Mouse (Mus musculus): Measurements from ENCODE around the gene Cd151.

The Cd151 gene

DNA sequence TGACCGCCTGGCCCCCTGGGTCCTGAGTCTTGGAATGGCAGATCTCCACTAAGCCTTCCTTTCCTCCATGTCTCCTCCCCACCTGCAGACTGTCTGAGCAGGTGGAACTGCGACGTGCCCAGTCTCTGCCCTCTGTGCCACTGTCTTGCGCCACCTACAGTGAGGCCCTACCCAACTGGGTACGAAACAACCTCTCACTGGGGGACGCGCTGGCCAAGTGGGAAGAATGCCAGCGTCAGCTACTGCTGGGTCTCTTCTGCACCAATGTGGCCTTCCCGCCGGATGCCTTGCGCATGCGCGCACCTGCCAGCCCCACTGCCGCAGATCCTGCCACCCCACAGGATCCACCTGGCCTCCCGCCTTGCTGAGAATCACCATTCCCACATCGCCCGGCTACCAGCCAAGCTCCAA, 7.9 kb upstream of the Cd151 start:
- no peak for DNase-seq

DNA sequence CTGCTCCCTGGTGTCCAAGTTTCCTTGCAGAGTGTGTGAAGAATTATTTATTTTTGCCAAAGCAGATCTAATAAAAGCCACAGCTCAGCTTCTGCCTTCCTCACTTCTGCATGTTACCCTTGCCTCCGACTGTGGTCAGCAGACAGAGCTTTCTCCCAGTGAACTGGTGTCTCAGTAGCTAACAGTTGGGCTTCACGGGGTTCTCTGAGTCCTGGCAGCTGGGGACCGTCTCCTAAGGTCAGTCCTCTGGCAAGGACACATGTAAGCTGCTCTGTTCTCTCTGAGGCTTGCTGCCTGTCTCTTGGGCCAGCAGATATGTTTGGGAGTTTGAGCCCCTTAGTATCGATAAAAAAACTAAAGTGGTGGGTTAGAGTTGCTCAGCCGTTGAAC, 7.2 kb upstream of the Cd151 start:
- no peak for DNase-seq

GRCm38 (mm10) chr7:141460391-141461113, 6.6 kb upstream of the Cd151 start, which contains the start of gene Cracr2b:
Cracr2b (plus strand) TSS chr7:141461094.
- DNase-seq = no peak

- DNase-seq = no peak
Observed at GRCm38 (mm10) chr7:141461521-141462332, 5.5 kb upstream of the Cd151 start.

GRCm38 (mm10) chr7:141462333-141462821, 4.8 kb upstream of the Cd151 start:
- peak; percentile 82 for DNase-seq

- DNase-seq = peak; percentile 77
Observed at GRCm38 (mm10) chr7:141463824-141464602, 3.2 kb upstream of the Cd151 start.

GRCm38 (mm10) chr7:141464603-141465201, 2.5 kb upstream of the Cd151 start:
- peak; percentile 63 for DNase-seq

- no peak for DNase-seq
Observed at GRCm38 (mm10) chr7:141465388-141466044, 1.7 kb upstream of the Cd151 start.

DNA sequence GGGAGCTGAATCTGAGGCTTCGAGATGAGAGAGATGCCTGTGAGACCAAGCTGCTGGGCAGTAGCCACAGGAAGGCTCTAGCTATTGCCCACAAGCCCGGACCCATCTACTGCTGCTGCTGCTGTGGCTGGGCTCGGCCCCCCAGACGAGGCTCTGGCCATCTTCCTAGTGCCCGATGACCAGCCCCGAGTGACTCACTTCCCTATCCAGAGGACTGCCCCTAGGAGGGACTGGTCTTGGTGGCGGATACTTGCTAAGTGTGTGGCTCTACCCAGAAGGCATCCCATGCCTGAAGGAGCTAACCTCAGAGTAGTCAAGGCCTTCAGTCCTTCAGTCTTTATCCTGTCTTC, 1.2 kb upstream of the Cd151 start:
- no peak for DNase-seq

GRCm38 (mm10) chr7:141466607-141467148, 514 bp upstream of the Cd151 start:
- no peak for DNase-seq

GRCm38 (mm10) chr7:141468164-141468521, 951 bp downstream of the Cd151 start:
- DNase-seq = no peak

DNA sequence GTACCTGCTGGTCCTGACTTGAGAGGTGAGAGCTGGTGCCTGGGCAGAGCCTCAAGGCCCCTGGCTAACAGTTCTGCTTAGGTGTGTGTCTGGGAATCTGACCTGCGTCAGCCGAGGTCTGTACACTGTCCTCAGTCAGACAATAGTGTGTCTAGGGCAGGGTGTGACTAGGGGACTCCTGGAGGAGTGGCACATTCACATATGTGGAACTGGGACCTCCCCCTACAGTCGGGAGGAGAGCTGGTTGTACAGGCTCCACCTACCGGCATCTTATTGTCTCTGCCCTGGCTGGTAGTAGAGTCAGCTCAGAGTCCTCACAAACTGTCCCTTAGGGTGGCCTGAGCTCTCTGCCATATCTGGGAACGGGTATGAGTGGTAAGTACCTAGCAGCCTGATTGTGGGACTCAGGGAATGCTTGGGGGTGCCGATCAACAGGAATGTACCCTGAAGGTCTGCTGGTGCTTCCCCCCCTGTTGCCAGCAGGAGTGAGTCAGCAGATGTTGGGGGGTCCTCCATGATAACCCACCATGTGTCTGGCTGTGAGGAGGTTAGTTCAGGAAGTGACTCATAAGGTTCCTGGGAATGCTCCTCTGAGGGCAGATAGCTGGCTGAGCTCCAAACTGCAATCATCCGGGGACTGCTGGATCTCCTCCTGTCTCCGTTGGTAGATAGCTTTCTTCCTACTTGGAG, 1.5 kb downstream of the Cd151 start:
- peak; percentile 77 for DNase-seq

DNA sequence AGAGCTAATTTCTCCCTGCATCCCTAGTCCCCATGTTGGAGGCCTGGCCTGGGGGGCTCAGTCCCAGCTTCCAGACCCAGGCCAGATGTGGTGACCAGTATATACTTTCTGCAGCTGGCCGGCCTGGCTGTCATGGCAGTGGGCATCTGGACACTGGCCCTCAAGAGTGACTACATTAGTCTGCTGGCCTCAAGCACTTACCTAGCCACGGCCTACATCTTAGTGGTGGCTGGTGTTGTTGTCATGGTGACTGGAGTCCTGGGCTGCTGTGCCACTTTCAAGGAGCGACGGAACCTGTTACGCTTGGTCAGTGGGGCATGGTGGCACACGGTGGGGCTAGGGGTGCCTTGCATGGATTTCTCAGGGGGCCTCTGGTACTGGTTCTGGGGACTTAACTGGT, 2.2 kb downstream of the Cd151 start:
- DNase-seq = peak; percentile 51

DNA sequence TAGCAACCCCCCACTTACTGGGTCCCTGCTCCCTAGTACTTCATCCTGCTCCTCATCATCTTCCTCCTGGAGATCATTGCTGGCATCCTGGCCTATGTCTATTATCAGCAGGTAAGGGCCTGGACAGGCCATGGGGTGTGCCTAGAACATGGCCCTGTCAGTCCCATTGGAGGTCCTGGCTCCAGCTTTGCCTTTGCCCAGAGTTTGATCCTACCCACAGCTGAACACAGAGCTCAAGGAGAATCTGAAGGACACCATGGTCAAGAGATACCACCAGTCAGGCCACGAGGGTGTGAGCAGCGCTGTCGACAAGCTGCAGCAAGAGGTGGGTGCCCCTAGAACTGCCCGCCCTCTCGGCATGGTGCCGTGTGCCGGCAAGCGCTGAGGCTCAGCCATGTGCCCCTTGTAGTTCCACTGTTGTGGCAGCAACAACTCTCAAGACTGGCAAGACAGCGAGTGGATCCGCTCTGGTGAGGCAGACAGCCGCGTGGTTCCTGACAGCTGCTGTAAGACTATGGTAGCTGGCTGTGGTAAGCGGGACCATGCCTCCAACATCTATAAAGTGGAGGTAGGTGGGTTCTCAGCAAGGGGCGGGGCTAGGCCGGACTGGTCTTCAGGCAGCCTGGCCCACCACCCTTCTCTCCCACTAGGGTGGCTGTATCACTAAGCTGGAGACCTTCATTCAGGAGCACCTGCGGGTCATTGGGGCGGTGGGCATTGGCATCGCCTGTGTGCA, 2.9 kb downstream of the Cd151 start:
- no peak for DNase-seq

- no peak for DNase-seq
Observed at GRCm38 (mm10) chr7:141470637-141470944, 3.4 kb downstream of the Cd151 start.

DNA sequence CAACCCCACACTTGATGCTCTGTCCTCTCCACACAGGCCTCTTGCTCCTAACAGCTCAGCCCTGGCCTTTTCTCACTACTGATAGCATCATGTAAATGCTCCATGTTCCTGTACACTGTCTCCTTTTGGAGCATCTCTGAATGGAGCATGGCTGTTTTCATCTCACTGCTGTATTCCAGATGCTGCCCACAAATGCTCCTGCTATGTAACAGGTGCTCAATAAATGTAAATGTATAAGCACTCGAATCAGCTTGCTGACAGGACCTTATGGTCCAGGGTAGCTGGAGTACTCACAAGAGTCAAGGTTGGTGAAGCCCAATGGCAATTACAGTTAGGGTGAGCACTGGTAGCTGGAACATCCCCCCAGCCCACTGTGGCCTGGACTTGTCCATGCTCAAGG, 4.0 kb downstream of the Cd151 start:
- DNase-seq = no peak

DNA sequence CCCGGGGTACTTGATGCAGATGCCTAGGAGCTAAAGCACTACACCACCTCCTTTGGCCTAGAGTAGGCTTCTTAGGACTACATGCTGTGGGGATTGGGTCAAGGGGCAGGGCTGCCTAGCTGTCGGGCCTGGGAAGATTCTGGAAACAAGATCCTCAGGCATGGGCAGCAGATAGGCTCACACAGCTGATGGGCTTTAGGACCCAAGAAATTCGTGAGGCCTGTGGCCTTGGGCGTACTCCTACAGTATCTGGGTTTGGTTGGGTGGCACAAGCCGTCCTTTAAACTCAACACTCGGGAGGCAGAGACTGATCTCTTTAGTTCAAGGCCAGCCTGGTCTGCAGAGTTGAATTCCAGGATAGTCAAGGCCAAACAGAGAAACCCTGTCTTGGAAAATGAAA, 5.0 kb downstream of the Cd151 start:
- DNase-seq = no peak

GRCm38 (mm10) chr7:141472763-141473162, 5.6 kb downstream of the Cd151 start:
- DNase-seq = no peak

DNA sequence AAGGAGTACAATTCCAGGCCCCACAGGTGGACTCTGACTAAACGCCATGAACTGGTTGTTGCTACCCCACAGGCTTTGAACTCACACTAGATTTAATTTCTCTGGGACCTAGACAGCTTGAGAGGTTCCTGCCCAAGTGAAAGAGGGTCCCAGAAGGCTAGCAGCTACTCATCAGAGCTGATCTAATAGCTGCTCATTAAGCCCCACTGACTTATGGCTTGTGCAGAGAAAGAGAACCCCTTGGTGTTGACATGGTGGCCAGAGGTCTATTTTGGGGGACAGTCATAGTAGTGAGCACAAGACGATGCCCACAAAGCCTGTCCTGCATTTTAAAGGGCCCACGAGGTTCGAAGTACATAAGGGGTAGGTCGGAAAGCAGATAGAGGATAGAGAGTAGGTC, 7.0 kb downstream of the Cd151 start:
- no peak for DNase-seq

GRCm38 (mm10) chr7:141475011-141475804, 8.0 kb downstream of the Cd151 start, which contains the start of the genes Polr2l and Tspan4:
Polr2l (minus strand) TSS chr7:141475132.
Tspan4 (plus strand) TSS chr7:141475240.
- DNase-seq = peak; percentile 85
